Mouse (Mus musculus) cerebellum, adult 8-10 months (tissue): ENCODE measurements around the gene Ap1s1.
A peak's percentile ranks its signal among the peaks of the same experiment; 100 is the strongest.

Experiments
- DNase-seq: peaks from one replicate; pipeline ENCODE4 v3.0.0; 2022

Gene Ap1s1

DNA sequence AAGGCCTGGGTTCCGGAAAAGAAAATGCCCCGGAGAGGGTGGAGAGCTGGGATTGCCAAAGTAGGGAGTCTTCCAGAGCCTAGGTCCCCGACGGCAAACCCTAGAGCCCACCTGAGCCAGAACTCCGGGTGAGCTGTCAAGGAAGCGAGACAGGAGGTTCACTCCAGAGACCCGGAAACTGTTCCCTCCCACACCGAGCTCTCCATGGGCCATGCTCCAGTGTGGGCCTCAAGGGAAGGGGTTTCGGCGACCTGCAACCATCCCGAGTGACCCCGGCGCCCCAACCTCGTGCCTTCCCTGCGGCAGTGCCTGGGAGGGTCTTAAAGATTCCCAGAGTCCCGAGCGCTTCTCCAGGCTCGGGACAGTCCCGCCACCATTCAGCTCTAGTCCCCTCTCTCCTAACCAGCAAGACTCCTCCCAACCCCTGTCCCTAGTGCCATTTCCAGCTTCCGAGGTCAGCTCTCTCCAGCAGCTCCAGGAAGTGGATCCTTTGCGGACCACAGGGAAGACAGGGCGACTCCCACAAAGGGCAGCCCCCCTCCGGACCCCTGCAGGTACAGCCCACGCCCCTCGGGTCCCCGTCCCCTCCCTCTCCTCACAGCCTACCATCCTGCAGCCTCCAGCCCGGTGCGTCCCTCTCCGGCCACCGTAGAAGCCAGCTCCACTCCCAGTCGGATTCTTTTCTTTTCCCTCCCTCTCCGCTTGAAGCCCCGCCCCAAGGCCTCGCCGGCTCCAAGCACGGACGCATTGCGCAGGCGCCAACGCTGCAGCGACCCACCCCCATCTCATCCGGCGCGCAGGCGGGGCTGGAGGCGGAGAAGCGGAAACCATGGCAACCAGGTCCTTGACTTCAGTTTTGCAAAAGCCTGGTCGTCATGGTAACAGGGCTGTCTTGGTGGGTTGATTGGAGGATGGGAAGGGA is at the start of gene Ap1s1:
Ap1s1 (minus strand) TSS at position 734 of the 922 bp plus-strand sequence.
- DNase-seq = peak; percentile 99

GRCm38 (mm10) chr5:137095135-137095534 is 49.2 kb upstream of the Ap1s1 start:
- no peak for DNase-seq

DNA sequence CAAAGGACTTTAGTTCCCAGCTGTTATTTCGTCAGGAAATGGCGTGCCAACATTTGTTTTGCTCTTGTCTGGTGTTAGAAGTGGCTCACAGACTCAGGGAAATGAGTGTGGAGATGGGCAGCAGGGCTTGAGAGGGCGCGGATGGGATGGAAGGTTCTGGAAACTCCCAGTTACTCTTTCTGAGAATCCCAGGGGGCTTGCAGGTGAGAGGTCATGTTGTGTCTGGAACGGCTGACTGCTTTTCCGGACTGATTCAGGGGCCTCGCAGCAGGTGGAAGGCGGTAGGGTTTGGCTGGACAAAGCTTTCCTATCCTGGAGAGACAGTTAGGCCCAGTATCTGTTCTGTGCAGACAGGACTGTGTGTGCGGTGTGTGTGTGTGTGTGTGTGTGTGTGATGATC is 47.8 kb upstream of the Ap1s1 start:
- no peak for DNase-seq

GRCm38 (mm10) chr5:137091560-137091959 is 45.6 kb upstream of the Ap1s1 start:
- no peak for DNase-seq

DNA sequence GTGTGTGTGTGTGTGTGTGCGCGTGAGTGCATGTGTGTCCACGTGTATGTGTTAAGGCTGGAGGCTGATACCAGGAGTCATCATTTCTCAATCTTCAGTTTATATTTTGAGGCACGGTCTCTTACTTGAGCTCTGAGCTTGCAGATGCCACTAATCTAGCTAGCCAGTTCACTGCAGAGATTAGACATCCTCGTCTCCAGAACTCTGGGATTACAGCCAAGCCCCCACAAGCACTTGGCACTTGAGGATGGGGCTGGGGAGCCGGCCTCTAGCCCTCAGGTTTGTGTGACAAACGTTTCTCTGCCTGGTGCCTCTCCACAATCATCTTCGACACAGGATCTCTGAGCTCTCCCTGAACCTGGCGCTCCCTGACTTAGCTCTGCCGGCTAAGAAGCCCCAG is 44.9 kb upstream of the Ap1s1 start:
- DNase-seq = no peak

DNA sequence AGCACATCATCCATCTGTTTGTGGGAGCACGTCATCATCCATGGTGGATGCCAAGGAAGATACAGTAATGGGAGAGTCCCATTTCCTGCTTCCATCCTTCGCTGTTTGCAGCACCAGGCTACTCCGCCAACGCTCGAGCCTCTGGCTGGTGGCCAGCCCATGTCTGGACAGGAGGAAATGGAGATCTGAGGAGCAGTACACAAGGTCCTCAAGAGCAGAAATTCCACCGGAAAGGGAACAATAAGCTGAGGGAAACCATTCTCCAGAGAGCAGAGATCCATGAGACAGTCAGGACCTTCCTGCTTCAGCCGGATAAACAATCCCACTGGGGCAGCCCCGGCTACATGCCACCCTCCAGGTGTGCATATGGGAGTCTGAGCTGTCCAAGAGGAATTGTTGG is 41.5 kb upstream of the Ap1s1 start:
- DNase-seq = no peak

GRCm38 (mm10) chr5:137085731-137086130 is 39.8 kb upstream of the Ap1s1 start:
- DNase-seq = no peak

- DNase-seq = no peak
Measured at GRCm38 (mm10) chr5:137085021-137085420, 39.1 kb upstream of the Ap1s1 start.

GRCm38 (mm10) chr5:137083051-137083450 is 37.1 kb upstream of the Ap1s1 start:
- no peak for DNase-seq

DNA sequence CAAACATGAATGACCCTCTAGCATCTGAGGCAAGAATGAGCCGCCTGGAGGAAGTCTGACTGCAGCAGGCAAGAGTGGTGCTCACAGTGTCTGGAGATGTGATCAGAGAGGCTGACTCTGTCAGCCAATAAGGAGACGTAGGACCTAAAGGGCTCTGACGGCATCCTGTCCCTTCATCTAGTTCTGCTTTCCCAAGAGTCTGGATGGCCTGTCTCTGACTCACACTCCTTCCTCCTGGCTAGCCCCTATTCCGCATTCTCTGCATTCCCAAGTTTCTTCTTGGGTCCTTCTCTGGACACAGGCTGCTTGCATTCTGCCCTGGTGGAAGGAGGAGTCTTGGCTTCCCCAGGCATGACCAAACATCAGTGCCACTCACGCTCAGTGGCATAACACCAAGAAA is 33.9 kb upstream of the Ap1s1 start:
- no peak for DNase-seq

- DNase-seq = no peak
Measured at GRCm38 (mm10) chr5:137078616-137079015, 32.7 kb upstream of the Ap1s1 start.

DNA sequence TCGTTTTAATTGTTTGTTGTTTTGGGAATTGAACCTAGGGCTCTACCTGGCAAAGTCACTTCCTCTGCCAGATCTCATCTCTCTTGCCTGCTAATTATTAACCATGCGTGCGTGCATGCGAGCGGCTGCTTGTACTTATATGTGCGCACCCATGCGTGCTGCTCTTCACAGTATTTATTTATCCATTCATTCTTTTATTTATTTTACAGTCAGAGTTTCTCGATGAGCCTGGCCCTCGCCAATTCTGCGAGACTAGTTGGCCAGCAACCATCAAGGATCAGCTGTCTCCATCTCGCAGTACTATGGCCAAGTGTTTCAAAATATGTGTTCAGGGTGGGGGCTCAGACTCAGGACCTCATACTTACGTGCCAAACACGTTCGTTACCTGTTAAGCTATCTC is 32.1 kb upstream of the Ap1s1 start:
- no peak for DNase-seq

GRCm38 (mm10) chr5:137077187-137077586 is 31.3 kb upstream of the Ap1s1 start:
- no peak for DNase-seq

- DNase-seq = no peak
Measured at GRCm38 (mm10) chr5:137076191-137076930, 30.4 kb upstream of the Ap1s1 start.

DNA sequence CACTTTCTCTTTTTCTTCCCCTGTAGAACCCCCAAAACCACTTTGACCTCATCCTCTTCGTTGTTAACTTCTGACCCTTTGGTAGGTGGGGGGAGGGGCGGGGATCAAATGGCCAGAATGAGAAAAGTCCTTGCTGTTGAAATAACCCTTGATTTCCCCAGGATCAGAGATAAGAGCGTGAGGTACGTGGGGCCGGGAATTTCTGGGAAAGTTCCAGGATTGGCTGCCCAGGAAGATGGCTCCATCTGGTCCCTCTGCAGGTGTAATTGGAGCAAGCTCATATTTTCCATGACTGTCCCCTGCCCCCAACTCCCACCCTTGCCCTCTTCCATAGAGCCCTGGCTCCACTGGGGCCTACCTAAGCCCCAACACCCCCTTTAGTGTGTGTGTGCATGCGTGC is 29.8 kb upstream of the Ap1s1 start:
- DNase-seq = peak; percentile 34

DNA sequence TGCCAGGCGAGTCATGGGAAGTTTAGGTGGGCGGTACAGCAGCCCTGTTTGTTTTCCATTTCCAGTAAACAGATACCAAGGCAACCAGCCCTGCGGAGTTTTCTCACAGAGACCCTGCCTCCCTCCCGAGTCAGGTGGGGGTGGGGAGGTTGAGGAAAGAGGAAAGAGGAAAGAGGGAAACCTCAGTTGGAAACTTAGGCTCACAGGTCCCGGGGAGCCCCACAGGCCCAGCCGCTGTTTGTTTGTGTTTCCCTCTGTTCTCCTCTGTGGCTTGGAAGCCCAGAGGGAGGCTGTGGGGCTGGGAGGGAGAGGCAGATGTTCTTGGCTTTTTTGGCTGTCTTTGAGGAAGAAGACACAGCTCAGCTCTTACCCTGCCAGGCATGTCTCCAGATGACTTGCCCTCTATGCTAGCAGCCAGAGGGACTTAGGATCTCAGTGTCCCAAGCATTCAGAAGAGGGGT is 28.3 kb upstream of the Ap1s1 start:
- DNase-seq = no peak

DNA sequence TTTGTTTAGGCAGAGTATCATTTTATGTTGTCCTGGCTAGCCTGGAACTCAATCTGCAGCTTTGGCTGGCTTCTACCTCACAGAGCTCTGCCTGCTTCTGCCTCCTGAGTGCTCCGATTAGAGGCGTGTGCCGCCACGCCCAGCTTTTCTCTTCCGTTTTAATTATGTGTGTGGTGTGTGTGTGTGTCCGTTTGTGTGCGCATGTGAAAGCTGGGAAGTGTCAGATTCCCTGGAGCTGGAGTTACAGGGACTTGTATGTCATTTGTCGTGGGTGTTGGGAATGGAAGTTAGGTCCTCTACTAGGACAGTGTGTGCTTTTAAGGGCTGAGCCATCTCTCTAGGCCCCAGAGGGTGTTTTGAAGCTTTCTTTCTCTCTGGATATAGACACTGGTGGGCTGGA is 27.2 kb upstream of the Ap1s1 start:
- DNase-seq = no peak

GRCm38 (mm10) chr5:137072079-137072960 is 26.4 kb upstream of the Ap1s1 start, which contains the start of gene Serpine1:
Gene Serpine1, minus strand, starts transcription at chr5:137072268.
- peak; percentile 22 for DNase-seq

- DNase-seq = no peak
Measured at GRCm38 (mm10) chr5:137070881-137071605, 25.1 kb upstream of the Ap1s1 start.

- no peak for DNase-seq
Measured at GRCm38 (mm10) chr5:137068711-137069110, 22.8 kb upstream of the Ap1s1 start.

DNA sequence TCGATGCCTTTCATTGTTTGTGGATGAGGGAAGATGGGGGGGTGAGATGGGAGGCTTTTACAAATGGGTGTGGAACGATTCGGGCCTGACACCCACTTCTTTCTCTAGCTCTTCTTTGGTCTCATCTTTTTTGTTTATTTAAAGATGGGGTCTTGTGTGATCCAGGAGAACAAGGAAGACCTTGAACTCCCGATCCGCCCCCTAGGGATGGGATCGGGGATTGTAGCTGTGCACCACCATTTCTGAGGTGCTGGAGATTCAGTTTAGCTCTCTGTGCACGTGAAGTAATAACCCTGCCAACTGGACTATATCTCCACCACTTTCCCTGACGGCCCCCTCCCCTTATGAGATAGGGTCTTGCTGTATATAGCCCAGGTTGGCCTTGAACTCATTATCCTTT is 20.0 kb upstream of the Ap1s1 start:
- DNase-seq = no peak

DNA sequence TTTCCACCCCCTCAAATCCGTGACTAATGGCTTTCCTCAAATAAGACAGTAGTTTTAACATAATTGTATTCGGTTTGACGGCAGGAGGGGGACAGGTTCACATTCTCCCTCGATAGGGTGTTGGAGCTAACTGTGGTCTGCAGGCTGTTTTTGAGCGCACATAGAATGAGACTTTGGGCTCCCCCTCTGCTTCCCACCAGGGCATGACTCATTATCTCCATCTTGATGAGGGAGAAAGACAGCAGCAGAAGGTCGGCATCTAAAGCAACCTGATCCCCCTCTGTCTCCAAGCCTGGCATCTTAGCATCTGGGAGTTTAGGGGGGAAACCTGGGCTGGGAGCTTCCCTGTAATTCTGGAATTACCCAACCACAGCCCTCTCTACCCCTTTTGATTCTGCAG is 19.5 kb upstream of the Ap1s1 start:
- no peak for DNase-seq
